Mouse (Mus musculus): ENCODE data around the gene Prkcb. TPM values are rescaled to one million over a fixed set of nuclear protein-coding genes. Genes with fewer than 3 reads are reported as not detected.

Gene Prkcb
- polyA plus RNA-seq, 1 experiment from 2014 or later = 4.1 TPM

GRCm38 (mm10) chr7:122649306-122649705, 360.8 kb downstream of the Prkcb start:
- Histone ChIP-seq H3K4me1 (ENCODE audit: control insufficient read depth, insufficient read depth, low read length) (no peaks in the 10 kb centered on the region), H3K36me3 (ENCODE audit: control insufficient read depth, insufficient read depth, low read length) (no peaks in the 10 kb centered on the region), H3K27ac (ENCODE audit: low read length) (no peak overlapping the region), H3K4me2 (ENCODE audit: low read depth, low read length) (no peak overlapping the region), H3K27me3 (replicated peaks; ENCODE audit: control insufficient read depth, insufficient read depth, low read length) (no peaks in the 10 kb centered on the region), H3K9me3 (ENCODE audit: control insufficient read depth, low read length) (no peaks in the 10 kb centered on the region), H3K4me3 (ENCODE audit: low read length) (no peak overlapping the region), H3K9ac (ENCODE audit: low read depth, low read length) (no peak overlapping the region)
- ATAC-seq = no peak
- 85% methylated on average over 10 of the region's 10 CpGs for WGBS

- Histone ChIP-seq H3K9ac (ENCODE audit: low read depth, low read length) (no peak overlapping the region), H3K4me3 (ENCODE audit: low read length) (no peak overlapping the region), H3K4me1 (ENCODE audit: control insufficient read depth, insufficient read depth, low read length) (no peaks in the 10 kb centered on the region), H3K36me3 (ENCODE audit: control insufficient read depth, insufficient read depth, low read length) (no peaks in the 10 kb centered on the region), H3K27me3 (replicated peaks; ENCODE audit: control insufficient read depth, insufficient read depth, low read length) (no peaks in the 10 kb centered on the region), H3K27ac (ENCODE audit: low read length) (no peak overlapping the region), H3K4me2 (ENCODE audit: low read depth, low read length) (no peak overlapping the region), H3K9me3 (ENCODE audit: control insufficient read depth, low read length) (no peaks in the 10 kb centered on the region)
- 77% methylated on average over 3 of the region's 3 CpGs for WGBS
- ATAC-seq = no peak
Observed at GRCm38 (mm10) chr7:122652523-122652922, 364.0 kb downstream of the Prkcb start.

- no peak for ATAC-seq
- WGBS = 91% methylated on average over 3 of the region's 3 CpGs
- H3K4me2 ChIP-seq (ENCODE audit: low read depth, low read length) = no peak overlapping the region
- H3K4me3 ChIP-seq (ENCODE audit: low read length) = no peak overlapping the region
- H3K4me1 ChIP-seq (ENCODE audit: control insufficient read depth, insufficient read depth, low read length) = no peaks in the 10 kb centered on the region
- H3K36me3 ChIP-seq (ENCODE audit: control insufficient read depth, insufficient read depth, low read length) = no peaks in the 10 kb centered on the region
- H3K27me3 ChIP-seq (replicated peaks; ENCODE audit: control insufficient read depth, insufficient read depth, low read length) = no peaks in the 10 kb centered on the region
- no peaks in the 10 kb centered on the region for H3K9me3 ChIP-seq (ENCODE audit: control insufficient read depth, low read length)
- no peak overlapping the region for H3K27ac ChIP-seq (ENCODE audit: low read length)
- no peak overlapping the region for H3K9ac ChIP-seq (ENCODE audit: low read depth, low read length)
Observed at GRCm38 (mm10) chr7:122656671-122657070, 368.1 kb downstream of the Prkcb start.

GRCm38 (mm10) chr7:122657423-122658126, 369.0 kb downstream of the Prkcb start:
- Histone ChIP-seq H3K4me3 (ENCODE audit: low read length) (no peak overlapping the region), H3K36me3 (ENCODE audit: control insufficient read depth, insufficient read depth, low read length) (no peaks in the 10 kb centered on the region), H3K27ac (ENCODE audit: low read length) (no peak overlapping the region), H3K27me3 (replicated peaks; ENCODE audit: control insufficient read depth, insufficient read depth, low read length) (no peaks in the 10 kb centered on the region), H3K9ac (ENCODE audit: low read depth, low read length) (no peak overlapping the region), H3K9me3 (ENCODE audit: control insufficient read depth, low read length) (no peaks in the 10 kb centered on the region), H3K4me2 (ENCODE audit: low read depth, low read length) (no peak overlapping the region), H3K4me1 (ENCODE audit: control insufficient read depth, insufficient read depth, low read length) (no peaks in the 10 kb centered on the region)
- ATAC-seq = peak; percentile 85
- 76% methylated on average over 5 of the region's 5 CpGs for WGBS

GRCm38 (mm10) chr7:122665311-122666049, 376.9 kb downstream of the Prkcb start:
- Histone ChIP-seq H3K4me3 (ENCODE audit: low read length) (no peak overlapping the region), H3K9me3 (ENCODE audit: control insufficient read depth, low read length) (no peaks in the 10 kb centered on the region), H3K4me1 (ENCODE audit: control insufficient read depth, insufficient read depth, low read length) (no peaks in the 10 kb centered on the region), H3K27me3 (replicated peaks; ENCODE audit: control insufficient read depth, insufficient read depth, low read length) (no peaks in the 10 kb centered on the region), H3K36me3 (ENCODE audit: control insufficient read depth, insufficient read depth, low read length) (no peaks in the 10 kb centered on the region), H3K9ac (ENCODE audit: low read depth, low read length) (no peak overlapping the region), H3K4me2 (ENCODE audit: low read depth, low read length) (no peak overlapping the region), H3K27ac (ENCODE audit: low read length) (no peak overlapping the region)
- 44% methylated on average over 7 of the region's 7 CpGs for WGBS
- no peak for ATAC-seq

GRCm38 (mm10) chr7:122667903-122668302, 379.4 kb downstream of the Prkcb start:
- no peak for ATAC-seq
- no peaks in the 10 kb centered on the region for H3K36me3 ChIP-seq (ENCODE audit: control insufficient read depth, insufficient read depth, low read length)
- no peak overlapping the region for H3K9ac ChIP-seq (ENCODE audit: low read depth, low read length)
- H3K9me3 ChIP-seq (ENCODE audit: control insufficient read depth, low read length) = no peaks in the 10 kb centered on the region
- 23% methylated on average over 5 of the region's 5 CpGs for WGBS
- H3K27ac ChIP-seq (ENCODE audit: low read length) = no peak overlapping the region
- H3K4me2 ChIP-seq (ENCODE audit: low read depth, low read length) = no peak overlapping the region
- H3K27me3 ChIP-seq (replicated peaks; ENCODE audit: control insufficient read depth, insufficient read depth, low read length) = peaks cover 4% of the 10 kb centered on the region; the same call in 1 of the 2 replicates
- H3K4me3 ChIP-seq (ENCODE audit: low read length) = no peak overlapping the region
- no peaks in the 10 kb centered on the region for H3K4me1 ChIP-seq (ENCODE audit: control insufficient read depth, insufficient read depth, low read length)

GRCm38 (mm10) chr7:122670442-122670872, 381.9 kb downstream of the Prkcb start, which contains the start of gene Cacng3:
TSS of gene Cacng3 (plus strand) at chr7:122670492.
- 18% methylated on average over 13 of the region's 13 CpGs for WGBS
- H3K36me3 ChIP-seq (ENCODE audit: control insufficient read depth, insufficient read depth, low read length) = no peaks in the 10 kb centered on the region
- ATAC-seq = peak; percentile 48
- no peak within 1 kb of the TSS for H3K9ac ChIP-seq (ENCODE audit: low read depth, low read length)
- H3K9me3 ChIP-seq (ENCODE audit: control insufficient read depth, low read length) = no peaks in the 10 kb centered on the region
- no peaks in the 10 kb centered on the region for H3K4me1 ChIP-seq (ENCODE audit: control insufficient read depth, insufficient read depth, low read length)
- no peak within 1 kb of the TSS for H3K27ac ChIP-seq (ENCODE audit: low read length)
- no peak within 1 kb of the TSS for H3K4me3 ChIP-seq (ENCODE audit: low read length)
- H3K27me3 ChIP-seq (replicated peaks; ENCODE audit: control insufficient read depth, insufficient read depth, low read length) = peaks cover 4% of the 10 kb centered on the region; the same call in 1 of the 2 replicates
- no peak within 1 kb of the TSS for H3K4me2 ChIP-seq (ENCODE audit: low read depth, low read length)

GRCm38 (mm10) chr7:122670873-122671641, 382.5 kb downstream of the Prkcb start:
- Histone ChIP-seq H3K27me3 (replicated peaks; ENCODE audit: control insufficient read depth, insufficient read depth, low read length) (peaks cover 4% of the 10 kb centered on the region; the same call in 1 of the 2 replicates), H3K4me1 (ENCODE audit: control insufficient read depth, insufficient read depth, low read length) (no peaks in the 10 kb centered on the region), H3K4me2 (ENCODE audit: low read depth, low read length) (no peak overlapping the region), H3K9ac (ENCODE audit: low read depth, low read length) (no peak overlapping the region), H3K36me3 (ENCODE audit: control insufficient read depth, insufficient read depth, low read length) (no peaks in the 10 kb centered on the region), H3K27ac (ENCODE audit: low read length) (no peak overlapping the region), H3K4me3 (ENCODE audit: low read length) (no peak overlapping the region), H3K9me3 (ENCODE audit: control insufficient read depth, low read length) (no peaks in the 10 kb centered on the region)
- WGBS = 11% methylated on average over 42 of the region's 45 CpGs
- ATAC-seq = peak; percentile 90

GRCm38 (mm10) chr7:122672981-122673380, 384.4 kb downstream of the Prkcb start:
- no peak for ATAC-seq
- no peak overlapping the region for H3K27ac ChIP-seq (ENCODE audit: low read length)
- no peak overlapping the region for H3K4me2 ChIP-seq (ENCODE audit: low read depth, low read length)
- no peaks in the 10 kb centered on the region for H3K36me3 ChIP-seq (ENCODE audit: control insufficient read depth, insufficient read depth, low read length)
- H3K4me1 ChIP-seq (ENCODE audit: control insufficient read depth, insufficient read depth, low read length) = no peaks in the 10 kb centered on the region
- H3K4me3 ChIP-seq (ENCODE audit: low read length) = no peak overlapping the region
- WGBS = 53% methylated on average over 5 of the region's 5 CpGs
- H3K9ac ChIP-seq (ENCODE audit: low read depth, low read length) = no peak overlapping the region
- no peaks in the 10 kb centered on the region for H3K9me3 ChIP-seq (ENCODE audit: control insufficient read depth, low read length)
- H3K27me3 ChIP-seq (replicated peaks; ENCODE audit: control insufficient read depth, insufficient read depth, low read length) = peaks cover 4% of the 10 kb centered on the region; the same call in 1 of the 2 replicates
